Mouse (Mus musculus) NIH3T3 (cell line): ENCODE data around the gene Cops8.
A peak's percentile ranks its signal among the peaks of the same experiment; 100 is the strongest.

Experiments used
- DNase-seq: peaks from one replicate; pipeline ENCODE4 v3.0.0-alpha.2; 2012; ENCODE audit warnings: low read depth

Gene Cops8

DNA sequence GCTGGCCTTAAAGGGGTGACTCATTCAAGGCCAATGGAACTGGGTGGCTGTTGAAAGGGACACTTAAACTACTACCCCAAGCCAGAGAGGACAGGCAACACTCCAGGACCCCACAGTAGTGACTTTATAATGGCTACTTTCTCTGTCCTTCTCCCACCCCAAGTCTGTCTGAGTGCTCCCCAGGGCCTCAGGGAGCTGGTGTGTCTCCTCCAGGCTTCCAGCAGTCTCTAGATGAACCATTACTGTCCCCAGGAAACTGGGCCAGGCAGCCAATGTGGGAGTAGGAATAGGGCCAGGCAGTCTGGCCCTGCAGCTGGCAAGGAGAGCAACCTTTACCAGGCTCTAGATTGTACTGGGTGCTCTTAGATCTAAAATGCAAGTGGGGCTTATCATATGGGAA, 49.0 kb downstream of the Cops8 start:
- no peak for DNase-seq

DNA sequence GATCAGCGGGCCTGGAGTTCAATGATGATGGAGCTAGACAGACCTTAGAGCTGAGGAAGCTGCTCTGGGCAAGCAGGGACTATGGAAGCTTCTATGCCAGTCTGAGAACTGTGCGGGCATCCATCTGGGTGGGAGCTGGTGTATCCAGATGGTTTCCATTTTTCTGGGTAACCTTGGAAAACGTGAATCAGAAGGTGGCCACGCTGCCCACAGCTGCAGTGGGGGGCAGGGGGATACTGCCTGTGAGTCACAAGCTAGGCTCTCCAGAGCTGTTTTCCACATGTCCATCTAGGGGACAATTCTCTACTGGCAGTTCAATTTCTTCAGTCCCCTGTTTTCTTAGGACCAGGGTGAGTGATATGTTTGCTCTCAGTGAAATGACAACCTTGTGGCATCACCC, 49.8 kb downstream of the Cops8 start:
- peak; percentile 76 for DNase-seq

DNA sequence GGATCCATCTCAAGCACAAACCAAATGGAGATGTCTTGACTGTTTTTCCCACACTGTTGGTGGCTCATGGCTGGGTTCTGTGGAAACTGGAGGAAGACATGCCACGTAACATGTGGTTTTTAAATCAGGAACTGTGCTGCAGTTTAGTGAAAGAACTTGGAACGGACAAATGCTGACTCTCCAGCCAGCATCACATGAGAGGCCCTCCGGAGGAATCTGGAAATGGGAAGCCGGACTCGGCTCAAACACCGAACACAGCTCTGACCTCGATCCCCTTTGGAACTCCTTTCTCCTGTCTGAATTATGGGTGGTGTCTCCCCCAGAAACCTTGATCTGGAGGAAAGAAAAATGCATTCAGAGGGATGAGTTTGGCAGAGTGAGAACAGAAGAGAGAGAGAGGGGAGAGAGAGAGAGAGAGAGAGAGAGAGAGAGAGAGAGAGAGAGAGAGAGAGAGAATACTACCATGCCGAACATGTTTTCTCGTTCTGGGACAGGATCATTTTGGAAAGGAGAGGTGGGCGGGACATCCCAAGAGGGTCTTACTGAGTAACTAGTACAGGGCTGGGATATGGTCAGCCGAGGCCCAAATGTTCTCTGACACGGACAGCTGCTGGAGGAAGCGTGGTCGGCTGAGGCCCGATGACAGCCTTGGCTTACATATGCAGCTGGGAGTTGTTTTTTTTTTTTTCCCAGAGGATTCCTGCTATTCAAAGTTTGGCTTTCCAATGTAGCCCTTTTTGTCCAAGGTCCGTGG, 53.9 kb downstream of the Cops8 start:
- peak; percentile 26 for DNase-seq

DNA sequence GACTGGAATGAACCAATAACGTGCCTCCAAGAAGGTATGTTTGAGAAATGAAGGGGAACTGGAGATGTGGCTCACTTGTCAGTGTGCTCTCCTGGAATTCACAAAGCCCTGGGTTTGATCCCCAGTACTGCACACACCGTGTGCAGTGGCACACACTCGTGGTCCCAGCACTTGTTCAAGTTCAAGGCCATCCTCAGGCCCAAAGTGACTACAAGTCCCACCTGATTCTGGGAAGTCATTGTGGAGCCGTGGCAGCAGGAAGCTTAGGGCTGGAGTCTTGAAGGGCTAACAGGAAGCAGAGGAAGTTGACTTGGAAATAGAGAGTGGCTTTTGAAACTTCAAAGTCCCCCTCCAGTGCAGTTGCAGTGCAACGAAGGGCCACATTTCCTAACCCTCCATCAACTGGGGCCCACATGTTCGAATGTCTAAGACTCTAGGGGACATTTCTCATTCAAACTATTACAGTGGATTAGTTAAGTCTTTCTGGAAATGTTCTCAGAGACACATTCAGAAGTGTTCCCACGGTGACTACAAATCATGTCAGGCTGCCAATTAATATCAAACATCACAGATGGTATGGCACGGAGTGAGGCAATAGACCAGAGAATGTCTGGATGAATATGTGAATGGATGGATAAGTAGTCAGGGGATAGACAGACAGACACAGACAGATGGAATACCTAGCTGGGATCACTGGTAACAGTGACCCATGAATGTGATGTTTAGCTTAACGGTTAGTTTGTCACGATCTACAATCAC, 54.7 kb downstream of the Cops8 start:
- DNase-seq, result no peak

DNA sequence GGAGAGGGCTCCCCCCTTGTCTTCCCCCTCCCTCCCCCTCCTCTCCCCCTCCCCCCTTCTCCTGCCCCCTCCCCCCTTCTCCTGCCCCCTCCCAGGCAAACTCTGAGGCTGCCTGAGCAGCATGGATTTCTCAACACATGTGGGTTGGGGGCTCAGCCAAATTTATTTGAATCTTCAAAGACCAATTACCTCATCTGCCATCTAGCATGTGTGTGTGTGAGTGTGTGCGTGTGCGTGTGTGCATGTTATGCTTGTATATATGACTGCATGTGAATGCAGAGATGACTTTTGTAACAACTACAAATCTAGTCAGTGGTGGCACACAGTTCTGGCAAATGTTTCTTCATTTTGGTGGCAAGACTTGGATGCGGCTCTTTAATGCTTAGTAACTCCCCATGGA, 55.8 kb downstream of the Cops8 start:
- peak; percentile 35 for DNase-seq

DNA sequence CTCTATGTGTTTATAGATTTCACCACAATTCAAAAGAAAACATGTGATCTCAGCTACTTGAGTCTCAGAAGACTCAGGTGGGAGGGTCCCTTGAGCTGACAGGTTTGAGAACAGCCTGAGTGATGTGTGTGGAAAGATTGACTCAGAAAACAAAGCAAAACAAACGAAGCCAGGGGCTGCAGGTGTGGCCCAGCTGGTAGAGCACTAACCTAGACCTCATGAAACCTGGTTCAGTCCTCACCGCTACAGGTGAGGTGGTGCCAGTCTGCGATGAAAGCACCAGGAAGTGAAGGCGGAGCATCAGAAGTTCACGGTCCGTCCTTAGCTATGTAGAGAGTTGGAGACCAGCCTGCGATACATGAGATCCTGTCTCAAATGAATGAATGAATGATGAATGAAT, 57.4 kb downstream of the Cops8 start:
- no peak for DNase-seq

DNA sequence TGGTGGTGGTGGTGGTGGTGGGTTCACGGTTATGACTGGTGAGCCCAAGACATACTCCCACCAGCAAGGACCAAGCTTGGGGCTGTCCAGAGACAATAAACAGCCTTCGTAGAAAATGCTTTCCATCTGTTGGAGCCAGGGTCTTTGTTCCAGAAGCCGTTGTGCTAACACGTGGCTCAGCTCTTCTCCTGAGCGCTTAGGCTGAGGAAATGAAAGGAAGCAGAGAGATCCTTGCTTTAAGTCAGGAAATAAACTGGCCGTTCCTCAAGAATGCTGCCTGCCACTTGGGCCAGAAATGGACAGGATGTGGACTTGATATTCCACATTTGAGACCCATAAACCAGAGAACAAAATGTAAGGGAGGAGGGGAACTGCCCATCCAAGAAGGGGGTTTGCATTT, 59.7 kb downstream of the Cops8 start:
- no peak for DNase-seq
